Mouse (Mus musculus): ENCODE results near the gene Scaf1. TPM values are rescaled to one million over a fixed set of nuclear protein-coding genes. Genes with fewer than 3 reads are reported as not detected.
A peak's percentile ranks its signal among the peaks of the same experiment; 100 is the strongest.

Gene Scaf1
- polyA plus RNA-seq, 1 experiment from 2014 or later, result 42.1 TPM

DNA sequence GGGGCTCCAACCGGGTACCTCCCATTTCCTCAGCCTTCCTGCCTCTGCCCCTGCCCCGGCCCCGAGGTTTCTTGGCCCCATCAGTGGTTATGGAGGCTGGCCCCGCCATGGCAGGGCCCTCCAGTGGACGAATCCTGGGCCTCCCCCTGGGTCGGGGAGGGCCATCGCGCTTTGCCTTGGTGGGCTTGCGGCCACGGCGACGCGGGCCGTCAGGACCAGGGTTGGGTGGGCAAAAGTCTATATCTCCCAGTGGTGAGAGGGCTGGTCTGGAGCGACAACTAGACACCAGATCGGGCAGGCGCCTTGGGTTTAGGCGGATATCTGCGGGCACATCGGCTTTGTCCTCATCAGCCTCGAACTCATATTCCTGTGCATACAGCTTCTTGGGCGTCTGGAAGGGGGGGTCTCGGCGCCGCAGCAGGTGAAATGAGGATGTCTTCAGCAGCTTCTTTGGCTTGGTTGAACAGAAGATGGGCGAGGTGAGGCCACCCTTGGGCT is 30.7 kb upstream of the Scaf1 start:
- Histone ChIP-seq H3K4me1 (replicated peaks; ENCODE audit: control insufficient read depth, insufficient read depth, low read length) (peaks cover 18% of the 10 kb centered on the region), H3K4me2 (ENCODE audit: low read length) (no peak overlapping the region), H3K27ac (ENCODE audit: low read length) (no peak overlapping the region), H3K9ac (replicated peaks; ENCODE audit: low read depth, low read length) (no peak overlapping the region), H3K27me3 (replicated peaks; ENCODE audit: control insufficient read depth, insufficient read depth, low read length) (no peaks in the 10 kb centered on the region), H3K4me3 (replicated peaks; ENCODE audit: low read length) (no peak overlapping the region), H3K9me3 (ENCODE audit: control insufficient read depth, low read length) (no peaks in the 10 kb centered on the region), H3K36me3 (ENCODE audit: control insufficient read depth, insufficient read depth) (peaks cover 54% of the 10 kb centered on the region)
- WGBS, result 96% methylated on average over 26 of the region's 26 CpGs
- ATAC-seq, result no peak

DNA sequence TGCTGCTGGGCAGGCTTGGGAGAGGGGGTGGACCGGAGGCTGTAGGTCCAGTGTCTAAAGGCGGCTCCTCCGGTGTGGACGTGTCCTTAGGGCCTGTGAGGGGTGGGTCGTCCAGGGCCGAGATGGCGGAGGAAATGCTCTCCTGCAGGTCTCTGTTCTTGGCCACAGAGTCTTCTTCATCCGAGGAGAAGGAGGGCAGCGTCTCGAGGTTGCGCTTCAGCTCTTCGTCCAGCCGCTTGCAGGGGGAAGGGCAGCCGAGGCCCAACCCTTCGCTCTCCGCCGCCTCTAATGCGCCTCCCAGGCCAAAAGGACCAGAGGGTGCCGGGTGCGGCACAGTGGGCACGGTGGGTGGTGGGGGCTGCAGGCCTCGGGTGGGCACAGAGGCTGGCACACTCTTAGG is 29.6 kb upstream of the Scaf1 start:
- Histone ChIP-seq H3K9ac (replicated peaks; ENCODE audit: low read depth, low read length) (no peak overlapping the region), H3K4me3 (replicated peaks; ENCODE audit: low read length) (no peak overlapping the region), H3K9me3 (ENCODE audit: control insufficient read depth, low read length) (no peaks in the 10 kb centered on the region), H3K27ac (ENCODE audit: low read length) (no peak overlapping the region), H3K4me2 (ENCODE audit: low read length) (no peak overlapping the region), H3K27me3 (replicated peaks; ENCODE audit: control insufficient read depth, insufficient read depth, low read length) (no peaks in the 10 kb centered on the region), H3K36me3 (ENCODE audit: control insufficient read depth, insufficient read depth) (peaks cover 58% of the 10 kb centered on the region), H3K4me1 (replicated peaks; ENCODE audit: control insufficient read depth, insufficient read depth, low read length) (peaks cover 6% of the 10 kb centered on the region)
- 91% methylated on average over 22 of the region's 22 CpGs for WGBS
- no peak for ATAC-seq

DNA sequence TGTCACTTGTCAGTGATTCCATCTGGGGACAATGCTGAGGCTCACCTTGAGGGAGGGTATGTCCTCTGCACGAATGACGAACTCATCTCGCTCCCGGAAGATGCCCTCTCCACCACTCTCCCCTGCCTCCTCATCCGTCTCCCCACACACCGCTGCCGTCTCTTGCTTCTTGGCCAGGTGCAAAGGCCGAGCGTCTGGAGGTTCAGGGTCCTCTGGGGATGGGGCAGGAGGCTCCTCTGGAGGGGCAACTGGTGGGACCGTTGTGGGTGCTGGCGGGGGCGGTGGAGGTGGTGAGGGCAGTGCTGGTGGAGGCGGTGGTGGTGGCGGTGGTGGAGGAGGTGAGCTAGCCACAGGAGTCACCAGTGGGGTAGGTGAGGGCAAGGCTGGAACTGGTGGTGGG is 27.1 kb upstream of the Scaf1 start:
- no peak overlapping the region for H3K27ac ChIP-seq (ENCODE audit: low read length)
- 93% methylated on average over 14 of the region's 14 CpGs for WGBS
- no peak for ATAC-seq

DNA sequence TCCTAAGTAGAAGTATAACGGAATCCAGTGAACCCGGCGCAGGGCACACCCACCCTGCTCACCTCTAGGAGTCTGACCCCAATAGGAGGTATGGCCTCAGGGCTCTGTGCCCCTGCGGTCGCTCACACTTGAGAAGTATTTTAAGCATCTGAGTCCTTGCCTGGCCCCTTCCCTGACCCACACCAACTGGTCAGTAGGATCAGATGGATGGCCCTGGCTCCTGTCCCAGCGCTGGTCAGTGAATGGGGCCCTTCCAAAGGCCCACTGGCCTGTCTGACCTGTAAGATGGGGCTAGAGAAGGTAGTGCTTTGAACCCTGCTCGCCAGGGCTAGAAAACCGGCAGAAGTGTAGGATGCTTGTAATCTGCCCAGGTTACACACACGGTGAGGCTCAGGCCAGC is 24.7 kb upstream of the Scaf1 start:
- no peak overlapping the region for H3K27ac ChIP-seq (ENCODE audit: low read length)
- no peak overlapping the region for H3K9ac ChIP-seq (replicated peaks; ENCODE audit: low read depth, low read length)
- H3K9me3 ChIP-seq (ENCODE audit: control insufficient read depth, low read length), result no peaks in the 10 kb centered on the region
- 94% methylated on average over 9 of the region's 9 CpGs for WGBS
- no peaks in the 10 kb centered on the region for H3K4me1 ChIP-seq (replicated peaks; ENCODE audit: control insufficient read depth, insufficient read depth, low read length)
- no peak for ATAC-seq
- H3K36me3 ChIP-seq (ENCODE audit: control insufficient read depth, insufficient read depth), result peaks cover 65% of the 10 kb centered on the region
- H3K4me3 ChIP-seq (replicated peaks; ENCODE audit: low read length), result no peak overlapping the region
- no peaks in the 10 kb centered on the region for H3K27me3 ChIP-seq (replicated peaks; ENCODE audit: control insufficient read depth, insufficient read depth, low read length)
- H3K4me2 ChIP-seq (ENCODE audit: low read length), result no peak overlapping the region

More for the DNA sequence above, 27.1 kb upstream of the Scaf1 start:
- Histone ChIP-seq H3K9ac (replicated peaks; ENCODE audit: low read depth, low read length) (no peak overlapping the region), H3K4me1 (replicated peaks; ENCODE audit: control insufficient read depth, insufficient read depth, low read length) (no peaks in the 10 kb centered on the region), H3K36me3 (ENCODE audit: control insufficient read depth, insufficient read depth) (peaks cover 61% of the 10 kb centered on the region), H3K27me3 (replicated peaks; ENCODE audit: control insufficient read depth, insufficient read depth, low read length) (no peaks in the 10 kb centered on the region), H3K4me3 (replicated peaks; ENCODE audit: low read length) (no peak overlapping the region), H3K9me3 (ENCODE audit: control insufficient read depth, low read length) (no peaks in the 10 kb centered on the region), H3K4me2 (ENCODE audit: low read length) (no peak overlapping the region)

DNA sequence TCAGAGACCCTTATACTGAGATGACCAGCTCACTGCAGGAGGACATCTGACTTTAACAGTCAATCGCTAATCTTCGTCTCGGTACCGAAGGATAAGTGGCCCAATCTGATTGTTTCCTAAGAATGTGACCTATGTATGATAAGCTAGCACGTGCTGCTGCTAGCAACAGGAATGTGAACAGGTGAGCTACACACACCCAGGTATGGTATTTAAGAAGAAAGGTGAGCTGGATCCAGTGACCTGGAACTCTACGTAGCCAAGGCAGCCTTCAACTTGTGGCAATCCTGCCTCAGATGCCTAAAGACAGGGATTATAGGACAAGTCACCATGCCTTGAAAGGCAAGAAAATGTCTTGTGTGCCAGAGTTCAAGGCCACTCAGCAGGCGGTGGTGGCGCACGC is 22.2 kb upstream of the Scaf1 start:
- ATAC-seq, result no peak
- Histone ChIP-seq H3K4me1 (replicated peaks; ENCODE audit: control insufficient read depth, insufficient read depth, low read length) (no peaks in the 10 kb centered on the region), H3K9me3 (ENCODE audit: control insufficient read depth, low read length) (no peaks in the 10 kb centered on the region), H3K27me3 (replicated peaks; ENCODE audit: control insufficient read depth, insufficient read depth, low read length) (no peaks in the 10 kb centered on the region), H3K36me3 (ENCODE audit: control insufficient read depth, insufficient read depth) (peaks cover 75% of the 10 kb centered on the region), H3K4me3 (replicated peaks; ENCODE audit: low read length) (no peak overlapping the region), H3K4me2 (ENCODE audit: low read length) (no peak overlapping the region), H3K9ac (replicated peaks; ENCODE audit: low read depth, low read length) (no peak overlapping the region), H3K27ac (ENCODE audit: low read length) (no peak overlapping the region)
- WGBS, result 95% methylated on average over 9 of the region's 9 CpGs

DNA sequence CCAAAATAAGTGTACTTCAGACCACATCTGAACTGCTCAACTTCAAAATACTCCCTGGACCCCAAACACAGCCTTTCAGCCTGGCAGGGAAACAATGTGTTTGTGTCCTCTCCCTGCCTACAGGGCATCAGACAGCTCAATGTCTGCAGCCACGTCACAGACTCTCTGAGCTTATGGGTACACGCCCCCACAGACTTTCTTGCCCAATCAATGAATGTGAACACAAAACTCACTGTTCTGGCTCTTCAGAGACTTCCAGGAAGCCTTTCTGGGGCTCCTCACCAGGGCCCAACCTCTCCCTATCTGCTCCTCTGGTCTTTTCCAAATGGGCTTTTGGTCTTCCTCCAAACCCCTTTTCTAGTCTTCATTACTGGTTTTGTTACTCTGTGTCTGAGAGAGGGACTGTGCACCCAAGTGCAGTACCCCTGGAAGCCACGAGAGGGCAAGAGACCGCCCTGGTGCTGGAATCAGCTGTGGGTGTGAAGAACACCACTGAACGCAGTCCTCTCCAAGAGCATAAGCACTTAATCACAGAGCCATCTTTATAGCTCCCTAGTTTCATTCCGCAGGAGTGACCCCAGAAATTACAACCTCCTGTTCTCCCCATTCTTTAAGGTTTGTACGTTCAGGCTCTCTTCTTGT is 21.7 kb upstream of the Scaf1 start:
- ATAC-seq, result peak; percentile 61; the same call in 1 of the 2 replicates

DNA sequence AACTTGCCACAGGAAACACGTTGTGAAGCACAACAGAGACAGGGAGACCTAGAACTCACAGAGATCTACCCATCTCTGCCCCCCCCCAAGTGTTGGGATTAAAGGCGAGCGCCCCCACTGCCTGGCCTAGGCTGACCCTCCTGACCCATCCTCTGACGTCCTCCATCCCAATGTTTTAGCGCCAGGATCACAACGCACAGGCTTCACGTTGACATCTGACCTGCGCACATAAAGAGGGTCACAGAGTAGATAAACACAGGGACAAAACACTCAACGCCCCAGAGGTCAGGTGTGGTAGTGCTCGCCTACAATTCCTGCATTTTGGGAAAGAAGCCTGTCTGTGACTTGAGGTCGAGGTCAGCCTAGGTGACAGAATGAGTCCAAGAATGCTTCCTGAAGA is 20.5 kb upstream of the Scaf1 start:
- H3K27ac ChIP-seq (ENCODE audit: low read length), result no peak overlapping the region

More for the DNA sequence above, 21.7 kb upstream of the Scaf1 start:
- WGBS, result 71% methylated on average over 7 of the region's 7 CpGs
- Histone ChIP-seq H3K27me3 (replicated peaks; ENCODE audit: control insufficient read depth, insufficient read depth, low read length) (no peaks in the 10 kb centered on the region), H3K9ac (replicated peaks; ENCODE audit: low read depth, low read length) (no peak overlapping the region), H3K36me3 (ENCODE audit: control insufficient read depth, insufficient read depth) (peaks cover 77% of the 10 kb centered on the region), H3K27ac (ENCODE audit: low read length) (no peak overlapping the region), H3K4me1 (replicated peaks; ENCODE audit: control insufficient read depth, insufficient read depth, low read length) (no peaks in the 10 kb centered on the region), H3K4me2 (ENCODE audit: low read length) (no peak overlapping the region), H3K9me3 (ENCODE audit: control insufficient read depth, low read length) (no peaks in the 10 kb centered on the region), H3K4me3 (replicated peaks; ENCODE audit: low read length) (no peak overlapping the region)

DNA sequence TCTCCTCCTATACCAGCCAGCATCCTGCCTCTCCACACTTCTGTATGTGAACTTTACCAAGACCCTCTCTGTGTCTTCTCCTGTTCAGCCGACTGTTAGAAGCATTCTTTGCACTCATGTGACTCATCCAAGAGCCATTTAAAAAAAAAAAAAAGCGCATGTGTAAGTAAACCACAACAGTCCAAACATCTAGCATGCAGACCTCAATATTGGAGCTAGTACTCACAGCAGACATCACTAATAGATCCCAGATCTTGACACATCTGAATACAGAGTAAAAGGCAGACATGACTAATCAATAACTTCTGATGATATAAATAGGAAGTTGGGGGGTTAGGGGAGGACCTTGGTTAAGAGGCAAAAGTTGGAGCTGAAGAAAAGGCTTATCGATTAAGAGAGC is 19.5 kb upstream of the Scaf1 start:
- no peak for ATAC-seq
- Histone ChIP-seq H3K27ac (ENCODE audit: low read length) (no peak overlapping the region), H3K36me3 (ENCODE audit: control insufficient read depth, insufficient read depth) (peaks cover 78% of the 10 kb centered on the region), H3K9ac (replicated peaks; ENCODE audit: low read depth, low read length) (no peak overlapping the region), H3K9me3 (ENCODE audit: control insufficient read depth, low read length) (no peaks in the 10 kb centered on the region), H3K4me3 (replicated peaks; ENCODE audit: low read length) (no peak overlapping the region), H3K27me3 (replicated peaks; ENCODE audit: control insufficient read depth, insufficient read depth, low read length) (no peaks in the 10 kb centered on the region), H3K4me1 (replicated peaks; ENCODE audit: control insufficient read depth, insufficient read depth, low read length) (no peaks in the 10 kb centered on the region), H3K4me2 (ENCODE audit: low read length) (no peak overlapping the region)
- 93% methylated on average over 3 of the region's 3 CpGs for WGBS

More for the DNA sequence above, 20.5 kb upstream of the Scaf1 start:
- Histone ChIP-seq H3K9ac (replicated peaks; ENCODE audit: low read depth, low read length) (no peak overlapping the region), H3K4me2 (ENCODE audit: low read length) (no peak overlapping the region), H3K4me1 (replicated peaks; ENCODE audit: control insufficient read depth, insufficient read depth, low read length) (no peaks in the 10 kb centered on the region), H3K4me3 (replicated peaks; ENCODE audit: low read length) (no peak overlapping the region), H3K36me3 (ENCODE audit: control insufficient read depth, insufficient read depth) (peaks cover 76% of the 10 kb centered on the region), H3K9me3 (ENCODE audit: control insufficient read depth, low read length) (no peaks in the 10 kb centered on the region), H3K27me3 (replicated peaks; ENCODE audit: control insufficient read depth, insufficient read depth, low read length) (no peaks in the 10 kb centered on the region)
- no peak for ATAC-seq
- 91% methylated on average over 11 of the region's 11 CpGs for WGBS

DNA sequence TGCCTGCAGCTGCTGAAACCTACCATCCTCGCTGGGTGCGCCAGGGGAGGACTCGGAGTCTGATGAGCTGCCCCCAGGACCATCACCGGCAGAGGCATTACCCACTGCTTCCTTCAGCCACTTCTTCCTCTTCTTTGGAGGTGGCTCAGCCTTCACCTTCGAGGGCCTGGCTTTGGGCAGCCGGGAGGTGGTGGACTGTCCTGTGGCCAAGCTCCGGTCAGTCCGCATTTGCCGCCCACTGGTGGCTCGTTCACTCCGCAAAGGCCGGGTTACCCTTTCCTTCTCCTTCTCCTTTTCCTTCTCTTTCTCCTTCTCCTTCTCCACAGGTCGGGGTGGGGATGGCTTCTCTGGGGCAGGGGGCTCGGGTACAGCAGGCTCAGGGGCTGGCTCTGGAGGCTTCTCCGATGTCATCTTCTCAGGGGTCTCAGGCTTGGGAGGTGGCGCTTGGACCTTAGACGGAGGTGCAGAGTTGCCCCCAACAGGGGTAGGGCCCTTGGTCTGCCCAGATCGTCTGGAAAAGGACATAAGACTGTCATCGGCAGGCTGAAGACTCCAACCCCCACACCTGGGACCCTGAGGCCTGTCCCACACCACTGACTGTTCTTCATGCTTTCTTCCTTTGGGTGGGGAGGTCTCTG is 17.7 kb upstream of the Scaf1 start:
- no peak overlapping the region for H3K4me2 ChIP-seq (ENCODE audit: low read length)
- peaks cover 70% of the 10 kb centered on the region for H3K36me3 ChIP-seq (ENCODE audit: control insufficient read depth, insufficient read depth)
- H3K4me3 ChIP-seq (replicated peaks; ENCODE audit: low read length), result no peak overlapping the region
- no peak for ATAC-seq
- no peak overlapping the region for H3K27ac ChIP-seq (ENCODE audit: low read length)
- H3K9me3 ChIP-seq (ENCODE audit: control insufficient read depth, low read length), result no peaks in the 10 kb centered on the region
- no peaks in the 10 kb centered on the region for H3K27me3 ChIP-seq (replicated peaks; ENCODE audit: control insufficient read depth, insufficient read depth, low read length)
- 91% methylated on average over 19 of the region's 19 CpGs for WGBS
- no peaks in the 10 kb centered on the region for H3K4me1 ChIP-seq (replicated peaks; ENCODE audit: control insufficient read depth, insufficient read depth, low read length)
- no peak overlapping the region for H3K9ac ChIP-seq (replicated peaks; ENCODE audit: low read depth, low read length)

Data from forebrain, embryonic 16.5 days (tissue).